Mouse (Mus musculus): ENCODE measurements around the gene Atg13. TPM values are rescaled to one million over a fixed set of nuclear protein-coding genes. Genes with fewer than 3 reads are reported as not detected.

The Atg13 gene
- polyA plus RNA-seq, 1 experiment from 2014 or later: 26.6 TPM

GRCm38 (mm10) chr2:91705736-91706135, 4.6 kb downstream of the Atg13 start:
- WGBS: 86% methylated on average over 6 of the region's 6 CpGs
- H3K36me3 ChIP-seq (ENCODE audit: control insufficient read depth, insufficient read depth, low read length): no peaks in the 10 kb centered on the region
- no peak overlapping the region for H3K4me3 ChIP-seq (ENCODE audit: low read length)
- peaks cover 7% of the 10 kb centered on the region; the same call in 1 of the 2 replicates for H3K4me1 ChIP-seq (ENCODE audit: control insufficient read depth, insufficient read depth, low read length)
- H3K9me3 ChIP-seq (ENCODE audit: control insufficient read depth, low read length): no peaks in the 10 kb centered on the region
- no peak overlapping the region for H3K27ac ChIP-seq (ENCODE audit: low read depth, low read length)
- no peaks in the 10 kb centered on the region for H3K27me3 ChIP-seq (ENCODE audit: control insufficient read depth, insufficient read depth, low read length)
- no peak overlapping the region for H3K9ac ChIP-seq (ENCODE audit: low read depth, low read length)
- ATAC-seq (ENCODE audit: low FRiP score, low TSS enrichment): no peak
- no peak overlapping the region for H3K4me2 ChIP-seq (replicated peaks; ENCODE audit: low read depth, low read length)

- Histone ChIP-seq H3K9ac (ENCODE audit: low read depth, low read length) (no peak overlapping the region), H3K4me1 (ENCODE audit: control insufficient read depth, insufficient read depth, low read length) (no peaks in the 10 kb centered on the region), H3K36me3 (ENCODE audit: control insufficient read depth, insufficient read depth, low read length) (no peaks in the 10 kb centered on the region), H3K4me3 (ENCODE audit: low read length) (no peak overlapping the region), H3K9me3 (ENCODE audit: control insufficient read depth, low read length) (no peaks in the 10 kb centered on the region), H3K27ac (ENCODE audit: low read depth, low read length) (no peak overlapping the region), H3K4me2 (replicated peaks; ENCODE audit: low read depth, low read length) (no peak overlapping the region), H3K27me3 (ENCODE audit: control insufficient read depth, insufficient read depth, low read length) (no peaks in the 10 kb centered on the region)
- 91% methylated on average over 2 of the region's 2 CpGs for WGBS
- ATAC-seq (ENCODE audit: low FRiP score, low TSS enrichment): no peak
Observed at GRCm38 (mm10) chr2:91701366-91701765, 9.0 kb downstream of the Atg13 start.

- Histone ChIP-seq H3K9me3 (ENCODE audit: control insufficient read depth, low read length) (no peaks in the 10 kb centered on the region), H3K27me3 (ENCODE audit: control insufficient read depth, insufficient read depth, low read length) (no peaks in the 10 kb centered on the region), H3K4me1 (ENCODE audit: control insufficient read depth, insufficient read depth, low read length) (no peaks in the 10 kb centered on the region), H3K9ac (ENCODE audit: low read depth, low read length) (no peak overlapping the region), H3K4me3 (ENCODE audit: low read length) (no peak overlapping the region), H3K27ac (ENCODE audit: low read depth, low read length) (no peak overlapping the region), H3K36me3 (ENCODE audit: control insufficient read depth, insufficient read depth, low read length) (peaks cover 8% of the 10 kb centered on the region; the same call in 1 of the 2 replicates), H3K4me2 (replicated peaks; ENCODE audit: low read depth, low read length) (no peak overlapping the region)
- 70% methylated on average over 1 of the region's 1 CpGs for WGBS
- no peak for ATAC-seq (ENCODE audit: low FRiP score, low TSS enrichment)
Observed at GRCm38 (mm10) chr2:91699225-91699624, 11.2 kb downstream of the Atg13 start.

- no peak for ATAC-seq (ENCODE audit: low FRiP score, low TSS enrichment)
- H3K9me3 ChIP-seq (ENCODE audit: control insufficient read depth, low read length): no peaks in the 10 kb centered on the region
- 90% methylated on average over 1 of the region's 1 CpGs for WGBS
Observed at GRCm38 (mm10) chr2:91696225-91696590, 14.2 kb downstream of the Atg13 start.

GRCm38 (mm10) chr2:91695436-91696224, 14.7 kb downstream of the Atg13 start:
- Histone ChIP-seq H3K27ac (ENCODE audit: low read depth, low read length) (no peak overlapping the region), H3K4me2 (replicated peaks; ENCODE audit: low read depth, low read length) (no peak overlapping the region), H3K4me3 (ENCODE audit: low read length) (no peak overlapping the region), H3K27me3 (ENCODE audit: control insufficient read depth, insufficient read depth, low read length) (no peaks in the 10 kb centered on the region), H3K4me1 (ENCODE audit: control insufficient read depth, insufficient read depth, low read length) (no peaks in the 10 kb centered on the region), H3K9me3 (ENCODE audit: control insufficient read depth, low read length) (no peaks in the 10 kb centered on the region), H3K9ac (ENCODE audit: low read depth, low read length) (no peak overlapping the region), H3K36me3 (ENCODE audit: control insufficient read depth, insufficient read depth, low read length) (peaks cover 16% of the 10 kb centered on the region)
- ATAC-seq (ENCODE audit: low FRiP score, low TSS enrichment): no peak
- 87% methylated on average over 10 of the region's 10 CpGs for WGBS

More at GRCm38 (mm10) chr2:91696225-91696590, 14.2 kb downstream of the Atg13 start:
- Histone ChIP-seq H3K36me3 (ENCODE audit: control insufficient read depth, insufficient read depth, low read length) (peaks cover 13% of the 10 kb centered on the region; the same call in 1 of the 2 replicates), H3K27ac (ENCODE audit: low read depth, low read length) (no peak overlapping the region), H3K4me1 (ENCODE audit: control insufficient read depth, insufficient read depth, low read length) (no peaks in the 10 kb centered on the region), H3K27me3 (ENCODE audit: control insufficient read depth, insufficient read depth, low read length) (no peaks in the 10 kb centered on the region), H3K9ac (ENCODE audit: low read depth, low read length) (no peak overlapping the region), H3K4me3 (ENCODE audit: low read length) (no peak overlapping the region), H3K4me2 (replicated peaks; ENCODE audit: low read depth, low read length) (no peak overlapping the region)

- no peak overlapping the region for H3K4me2 ChIP-seq (replicated peaks; ENCODE audit: low read depth, low read length)
- H3K9me3 ChIP-seq (ENCODE audit: control insufficient read depth, low read length): no peaks in the 10 kb centered on the region
- no peaks in the 10 kb centered on the region for H3K27me3 ChIP-seq (ENCODE audit: control insufficient read depth, insufficient read depth, low read length)
- no peak for ATAC-seq (ENCODE audit: low FRiP score, low TSS enrichment)
- H3K4me1 ChIP-seq (ENCODE audit: control insufficient read depth, insufficient read depth, low read length): no peaks in the 10 kb centered on the region
- no peak overlapping the region for H3K4me3 ChIP-seq (ENCODE audit: low read length)
- no peak overlapping the region for H3K27ac ChIP-seq (ENCODE audit: low read depth, low read length)
- 89% methylated on average over 7 of the region's 7 CpGs for WGBS
- no peak overlapping the region for H3K9ac ChIP-seq (ENCODE audit: low read depth, low read length)
- H3K36me3 ChIP-seq (ENCODE audit: control insufficient read depth, insufficient read depth, low read length): peaks cover 34% of the 10 kb centered on the region
Observed at GRCm38 (mm10) chr2:91689452-91689851, 20.9 kb downstream of the Atg13 start.

- no peaks in the 10 kb centered on the region for H3K27me3 ChIP-seq (ENCODE audit: control insufficient read depth, insufficient read depth, low read length)
- H3K36me3 ChIP-seq (ENCODE audit: control insufficient read depth, insufficient read depth, low read length): peaks cover 51% of the 10 kb centered on the region
- no peak overlapping the region for H3K4me2 ChIP-seq (replicated peaks; ENCODE audit: low read depth, low read length)
- H3K4me1 ChIP-seq (ENCODE audit: control insufficient read depth, insufficient read depth, low read length): no peaks in the 10 kb centered on the region
- H3K4me3 ChIP-seq (ENCODE audit: low read length): no peak overlapping the region
- 80% methylated on average over 8 of the region's 8 CpGs for WGBS
- no peak overlapping the region for H3K27ac ChIP-seq (ENCODE audit: low read depth, low read length)
- no peaks in the 10 kb centered on the region for H3K9me3 ChIP-seq (ENCODE audit: control insufficient read depth, low read length)
- ATAC-seq (ENCODE audit: low FRiP score, low TSS enrichment): no peak
- H3K9ac ChIP-seq (ENCODE audit: low read depth, low read length): no peak overlapping the region
Observed at GRCm38 (mm10) chr2:91683919-91684318, 26.5 kb downstream of the Atg13 start.

GRCm38 (mm10) chr2:91682850-91683249, 27.5 kb downstream of the Atg13 start:
- no peaks in the 10 kb centered on the region for H3K9me3 ChIP-seq (ENCODE audit: control insufficient read depth, low read length)
- H3K27ac ChIP-seq (ENCODE audit: low read depth, low read length): no peak overlapping the region
- ATAC-seq (ENCODE audit: low FRiP score, low TSS enrichment): no peak
- H3K27me3 ChIP-seq (ENCODE audit: control insufficient read depth, insufficient read depth, low read length): no peaks in the 10 kb centered on the region
- H3K4me2 ChIP-seq (replicated peaks; ENCODE audit: low read depth, low read length): no peak overlapping the region
- H3K4me3 ChIP-seq (ENCODE audit: low read length): no peak overlapping the region
- H3K36me3 ChIP-seq (ENCODE audit: control insufficient read depth, insufficient read depth, low read length): peaks cover 47% of the 10 kb centered on the region
- WGBS: 33% methylated on average over 4 of the region's 4 CpGs
- no peak overlapping the region for H3K9ac ChIP-seq (ENCODE audit: low read depth, low read length)
- no peaks in the 10 kb centered on the region for H3K4me1 ChIP-seq (ENCODE audit: control insufficient read depth, insufficient read depth, low read length)

- Histone ChIP-seq H3K36me3 (ENCODE audit: control insufficient read depth, insufficient read depth, low read length) (peaks cover 63% of the 10 kb centered on the region), H3K4me3 (ENCODE audit: low read length) (no peak overlapping the region), H3K27ac (ENCODE audit: low read depth, low read length) (no peak overlapping the region), H3K27me3 (ENCODE audit: control insufficient read depth, insufficient read depth, low read length) (no peaks in the 10 kb centered on the region), H3K4me1 (ENCODE audit: control insufficient read depth, insufficient read depth, low read length) (no peaks in the 10 kb centered on the region), H3K9ac (ENCODE audit: low read depth, low read length) (no peak overlapping the region), H3K4me2 (replicated peaks; ENCODE audit: low read depth, low read length) (no peak overlapping the region), H3K9me3 (ENCODE audit: control insufficient read depth, low read length) (no peaks in the 10 kb centered on the region)
- peak; percentile 56; the same call in 1 of the 2 replicates for ATAC-seq (ENCODE audit: low FRiP score, low TSS enrichment)
Observed at GRCm38 (mm10) chr2:91676961-91677360, 33.4 kb downstream of the Atg13 start.

Data from kidney, embryonic 14.5 days (tissue).